Mouse (Mus musculus): ENCODE data around the gene Crygn. TPM values are rescaled to one million over a fixed set of nuclear protein-coding genes. Genes with fewer than 3 reads are reported as not detected.

Gene Crygn
- 0.92 and 1.5 TPM in 2 replicates for polyA plus RNA-seq (2012; rRNA removed)

GRCm38 (mm10) chr5:24757816-24758215 is at the start of gene Crygn:
Gene Crygn, minus strand, starts transcription at chr5:24758008.
- H3K4me3 ChIP-seq (ENCODE audit: insufficient read depth, low read length), result no peak within 1 kb of the TSS
- H3K4me1 ChIP-seq (ENCODE audit: control insufficient read depth, insufficient read depth, low read length), result no peaks in the 10 kb centered on the region
- no peak within 1 kb of the TSS for H3K27ac ChIP-seq (ENCODE audit: insufficient read depth, low read length)
- TF ChIP-seq POLR2A (IDR thresholded peaks at IDR 0.05; ENCODE audit: extremely low read depth, insufficient read depth, low read length), result no peak
- TF ChIP-seq CTCF (IDR thresholded peaks at IDR 0.05; ENCODE audit: extremely low read depth, insufficient read depth, low read length), result no peak

DNA sequence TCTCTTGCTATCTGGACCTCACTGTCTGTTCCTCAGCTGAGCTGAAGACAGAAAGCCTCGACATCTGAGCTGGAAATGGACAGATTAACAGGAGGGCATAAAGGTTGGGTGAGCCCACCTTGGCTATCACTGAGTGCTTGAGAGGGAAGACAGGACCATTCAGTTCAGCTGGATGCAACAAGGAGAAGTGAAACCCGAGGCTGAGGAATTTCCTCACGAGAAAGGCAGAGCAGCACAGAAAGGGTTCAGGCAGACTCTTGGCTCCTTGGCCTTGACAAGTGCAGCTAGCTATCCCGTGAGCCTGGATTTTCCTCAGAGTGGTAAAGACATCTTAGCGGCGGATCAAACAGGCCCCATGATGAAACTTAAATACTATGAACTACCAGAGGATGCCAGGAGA is 47.4 kb upstream of the Crygn start:
- Histone ChIP-seq H3K4me3 (ENCODE audit: insufficient read depth, low read length) (no peak overlapping the region), H3K4me1 (ENCODE audit: control insufficient read depth, insufficient read depth, low read length) (peaks cover 4% of the 10 kb centered on the region), H3K27ac (ENCODE audit: insufficient read depth, low read length) (no peak overlapping the region)
- TF ChIP-seq POLR2A (IDR thresholded peaks at IDR 0.05; ENCODE audit: extremely low read depth, insufficient read depth, low read length), result no peak
- TF ChIP-seq CTCF (IDR thresholded peaks at IDR 0.05; ENCODE audit: extremely low read depth, insufficient read depth, low read length), result no peak

DNA sequence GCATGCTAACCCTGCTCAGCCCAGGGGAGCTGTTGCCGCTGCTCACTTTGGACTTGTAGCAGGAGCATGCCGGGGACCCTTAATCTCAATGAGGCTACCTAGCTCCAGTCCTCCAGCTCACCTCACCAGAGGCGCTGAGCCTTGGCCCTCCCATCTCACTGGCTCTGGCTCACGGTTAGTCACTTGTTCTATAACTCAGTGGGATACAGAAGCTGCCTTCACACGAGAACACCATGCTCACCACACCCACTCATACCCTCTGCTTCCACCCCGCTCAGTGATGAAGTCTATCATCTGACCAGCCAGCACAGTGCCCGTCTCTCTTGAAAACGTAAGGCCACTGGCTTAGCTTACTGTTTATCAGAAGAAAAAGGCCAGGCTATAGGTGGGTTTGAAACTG is 46.9 kb upstream of the Crygn start:
- TF ChIP-seq POLR2A (IDR thresholded peaks at IDR 0.05; ENCODE audit: extremely low read depth, insufficient read depth, low read length) (no peak), CTCF (IDR thresholded peaks at IDR 0.05; ENCODE audit: extremely low read depth, insufficient read depth, low read length) (no peak)
- Histone ChIP-seq H3K27ac (ENCODE audit: insufficient read depth, low read length) (no peak overlapping the region), H3K4me1 (ENCODE audit: control insufficient read depth, insufficient read depth, low read length) (peaks cover 4% of the 10 kb centered on the region), H3K4me3 (ENCODE audit: insufficient read depth, low read length) (no peak overlapping the region)

DNA sequence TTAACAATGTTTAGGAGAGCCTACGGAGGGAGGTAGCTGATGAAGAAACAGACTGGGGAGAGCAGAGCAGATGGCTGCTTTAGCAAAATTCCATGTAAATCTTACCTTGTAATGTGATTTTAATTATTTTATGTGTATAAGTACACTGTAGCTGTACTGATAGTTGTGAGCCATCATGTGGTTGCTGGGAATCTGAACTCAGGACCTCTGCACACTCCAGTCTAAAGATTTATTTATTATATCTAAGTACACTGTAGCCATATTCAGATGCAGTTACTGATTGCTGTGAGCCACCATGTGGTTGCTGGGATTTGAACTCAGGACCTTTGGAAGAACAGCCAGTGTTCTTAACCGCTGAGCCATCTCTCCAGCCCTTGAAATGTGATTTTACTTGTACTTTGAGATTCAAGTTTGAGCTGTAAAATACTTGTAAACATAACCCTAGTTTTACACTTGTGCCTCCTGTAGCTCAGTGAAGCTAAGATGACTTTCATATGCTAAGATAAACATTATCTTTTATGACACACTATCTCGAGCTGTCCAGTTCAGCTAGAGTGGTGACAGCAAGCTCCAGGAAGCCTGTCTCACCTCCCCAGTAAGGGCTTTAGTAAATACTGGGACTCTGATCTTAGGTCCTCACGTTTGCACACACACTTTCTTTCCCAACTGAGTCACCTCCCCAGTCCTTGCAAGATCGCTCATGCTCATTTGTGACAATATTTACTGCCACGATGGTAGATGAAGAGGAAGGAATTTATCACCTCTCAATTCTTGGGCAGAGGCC is 44.2 kb upstream of the Crygn start:
- no peak overlapping the region for H3K4me3 ChIP-seq (ENCODE audit: insufficient read depth, low read length)
- TF ChIP-seq CTCF (IDR thresholded peaks at IDR 0.05; ENCODE audit: extremely low read depth, insufficient read depth, low read length) (no peak), POLR2A (IDR thresholded peaks at IDR 0.05; ENCODE audit: extremely low read depth, insufficient read depth, low read length) (no peak)
- H3K4me1 ChIP-seq (ENCODE audit: control insufficient read depth, insufficient read depth, low read length), result peaks cover 4% of the 10 kb centered on the region
- no peak overlapping the region for H3K27ac ChIP-seq (ENCODE audit: insufficient read depth, low read length)

GRCm38 (mm10) chr5:24800416-24800815 is 42.6 kb upstream of the Crygn start:
- peaks cover 4% of the 10 kb centered on the region for H3K4me1 ChIP-seq (ENCODE audit: control insufficient read depth, insufficient read depth, low read length)
- no peak overlapping the region for H3K27ac ChIP-seq (ENCODE audit: insufficient read depth, low read length)
- TF ChIP-seq CTCF (IDR thresholded peaks at IDR 0.05; ENCODE audit: extremely low read depth, insufficient read depth, low read length), result peak; percentile 33; the same call in 1 of the 2 replicates
- TF ChIP-seq POLR2A (IDR thresholded peaks at IDR 0.05; ENCODE audit: extremely low read depth, insufficient read depth, low read length), result no peak
- H3K4me3 ChIP-seq (ENCODE audit: insufficient read depth, low read length), result no peak overlapping the region

GRCm38 (mm10) chr5:24798639-24799038 is 40.8 kb upstream of the Crygn start:
- H3K4me3 ChIP-seq (ENCODE audit: insufficient read depth, low read length), result no peak overlapping the region
- no peak for TF ChIP-seq CTCF (IDR thresholded peaks at IDR 0.05; ENCODE audit: extremely low read depth, insufficient read depth, low read length)
- no peak for TF ChIP-seq POLR2A (IDR thresholded peaks at IDR 0.05; ENCODE audit: extremely low read depth, insufficient read depth, low read length)
- no peaks in the 10 kb centered on the region for H3K4me1 ChIP-seq (ENCODE audit: control insufficient read depth, insufficient read depth, low read length)
- no peak overlapping the region for H3K27ac ChIP-seq (ENCODE audit: insufficient read depth, low read length)

DNA sequence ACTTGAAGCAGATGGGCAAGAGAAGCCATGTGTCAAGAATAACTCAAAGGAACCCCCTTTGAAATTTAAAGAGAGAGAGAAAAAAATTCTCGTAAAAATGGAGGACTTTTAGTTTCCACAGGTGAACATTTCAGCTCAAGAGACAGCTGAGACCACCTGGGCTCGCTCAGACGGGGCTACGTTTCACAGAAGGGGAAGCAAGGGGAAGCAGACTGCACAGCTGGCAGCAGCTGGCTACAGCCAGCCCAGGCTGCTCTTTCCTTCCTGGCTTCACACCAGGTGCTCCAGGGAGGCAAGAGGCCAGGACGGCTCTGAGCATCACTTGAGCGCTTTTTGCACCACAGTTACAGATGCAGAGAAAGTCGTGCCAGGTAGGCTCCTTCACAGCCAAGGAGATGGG is 40.0 kb upstream of the Crygn start:
- TF ChIP-seq POLR2A (IDR thresholded peaks at IDR 0.05; ENCODE audit: extremely low read depth, insufficient read depth, low read length) (no peak), CTCF (IDR thresholded peaks at IDR 0.05; ENCODE audit: extremely low read depth, insufficient read depth, low read length) (no peak)
- Histone ChIP-seq H3K4me1 (ENCODE audit: control insufficient read depth, insufficient read depth, low read length) (no peaks in the 10 kb centered on the region), H3K4me3 (ENCODE audit: insufficient read depth, low read length) (no peak overlapping the region), H3K27ac (ENCODE audit: insufficient read depth, low read length) (no peak overlapping the region)

DNA sequence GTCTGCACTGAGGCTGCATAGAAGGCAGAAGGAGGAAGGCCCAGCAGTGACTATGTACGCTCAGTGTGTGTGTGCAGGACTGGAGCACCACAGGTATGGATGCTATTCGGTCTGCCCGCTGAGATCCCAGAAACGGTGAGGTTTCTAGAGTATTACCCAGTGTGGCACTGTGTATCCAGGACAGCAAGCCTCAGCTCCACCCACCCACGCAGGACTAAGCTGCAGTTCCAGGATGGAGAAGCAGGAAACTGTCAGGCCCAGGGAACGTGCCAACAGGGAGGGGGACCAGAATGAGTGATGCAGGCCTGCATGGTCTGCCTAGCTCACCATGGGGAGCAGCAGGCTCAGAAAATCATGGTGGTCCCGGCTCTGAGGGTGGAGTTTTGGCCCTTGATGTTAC is 35.2 kb upstream of the Crygn start:
- no peak overlapping the region for H3K4me3 ChIP-seq (ENCODE audit: insufficient read depth, low read length)
- no peak overlapping the region for H3K27ac ChIP-seq (ENCODE audit: insufficient read depth, low read length)
- no peak for TF ChIP-seq POLR2A (IDR thresholded peaks at IDR 0.05; ENCODE audit: extremely low read depth, insufficient read depth, low read length)
- TF ChIP-seq CTCF (IDR thresholded peaks at IDR 0.05; ENCODE audit: extremely low read depth, insufficient read depth, low read length), result no peak
- H3K4me1 ChIP-seq (ENCODE audit: control insufficient read depth, insufficient read depth, low read length), result no peaks in the 10 kb centered on the region

DNA sequence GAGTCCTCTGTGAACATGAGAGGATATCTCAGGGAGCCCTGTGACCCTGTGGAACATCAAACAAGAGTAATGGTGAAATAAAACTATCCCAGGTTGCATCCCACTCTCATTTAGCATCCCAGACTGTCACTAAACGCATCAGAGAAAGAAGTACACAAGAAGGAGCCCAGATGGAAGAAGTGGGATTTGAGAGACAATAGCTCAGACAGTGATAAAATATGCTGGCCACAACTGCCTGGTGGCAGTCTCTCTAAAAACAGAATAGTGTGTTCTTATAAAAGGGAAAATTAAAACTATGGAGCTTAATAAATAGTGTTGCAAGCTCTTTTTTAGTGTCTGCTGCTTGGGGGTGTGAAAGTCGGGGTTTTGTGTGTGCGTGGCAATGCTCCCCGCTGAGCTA is 25.1 kb upstream of the Crygn start:
- Histone ChIP-seq H3K4me1 (ENCODE audit: control insufficient read depth, insufficient read depth, low read length) (peaks cover 5% of the 10 kb centered on the region; the same call in 1 of the 2 replicates), H3K4me3 (ENCODE audit: insufficient read depth, low read length) (no peak overlapping the region), H3K27ac (ENCODE audit: insufficient read depth, low read length) (no peak overlapping the region)
- no peak for TF ChIP-seq POLR2A (IDR thresholded peaks at IDR 0.05; ENCODE audit: extremely low read depth, insufficient read depth, low read length)

- H3K4me1 ChIP-seq (ENCODE audit: control insufficient read depth, insufficient read depth, low read length), result peaks cover 5% of the 10 kb centered on the region; the same call in 1 of the 2 replicates
- no peak overlapping the region for H3K27ac ChIP-seq (ENCODE audit: insufficient read depth, low read length)
- no peak for TF ChIP-seq POLR2A (IDR thresholded peaks at IDR 0.05; ENCODE audit: extremely low read depth, insufficient read depth, low read length)
- TF ChIP-seq CTCF (IDR thresholded peaks at IDR 0.05; ENCODE audit: extremely low read depth, insufficient read depth, low read length), result no peak
- no peak overlapping the region for H3K4me3 ChIP-seq (ENCODE audit: insufficient read depth, low read length)
Measured at GRCm38 (mm10) chr5:24781048-24781447, 23.2 kb upstream of the Crygn start.
